Mouse (Mus musculus): ENCODE measurements at regions not wholly inside any gene's neighbourhood (a gene's known extent, or its start where the extent isn't known, plus 50 kb on each side); places are given as distances from the start of the nearest gene placed in this dataset.

GRCm38 (mm10) chr8:8258231-8258638, 402.8 kb downstream of the Efnb2 start:
- DNase-seq: no peak

- DNase-seq: no peak
Measured at GRCm38 (mm10) chr8:8256327-8256726, 404.7 kb downstream of the Efnb2 start.

GRCm38 (mm10) chr8:8254446-8254845, 406.6 kb downstream of the Efnb2 start:
- DNase-seq: no peak

GRCm38 (mm10) chr8:8244599-8244998, 416.4 kb downstream of the Efnb2 start:
- DNase-seq: no peak

GRCm38 (mm10) chr8:8241755-8242501, 419.1 kb downstream of the Efnb2 start:
- no peak for DNase-seq

GRCm38 (mm10) chr8:8241051-8241688, 419.9 kb downstream of the Efnb2 start:
- DNase-seq: no peak

- DNase-seq: no peak
Measured at GRCm38 (mm10) chr8:8239489-8239888, 421.6 kb downstream of the Efnb2 start.

- no peak for DNase-seq
Measured at GRCm38 (mm10) chr8:8238051-8238450, 423.0 kb downstream of the Efnb2 start.

- no peak for DNase-seq
Measured at GRCm38 (mm10) chr8:8233616-8234015, 427.4 kb downstream of the Efnb2 start.

- DNase-seq: no peak
Measured at GRCm38 (mm10) chr8:8233156-8233555, 427.9 kb downstream of the Efnb2 start.

GRCm38 (mm10) chr8:8231996-8232632, 428.9 kb downstream of the Efnb2 start:
- no peak for DNase-seq

GRCm38 (mm10) chr8:8231308-8231985, 429.6 kb downstream of the Efnb2 start:
- DNase-seq: no peak

- DNase-seq: no peak
Measured at GRCm38 (mm10) chr8:8225994-8226393, 435.0 kb downstream of the Efnb2 start.

- no peak for DNase-seq
Measured at GRCm38 (mm10) chr8:8225175-8225830, 435.7 kb downstream of the Efnb2 start.

GRCm38 (mm10) chr8:8220395-8221031, 440.5 kb downstream of the Efnb2 start:
- DNase-seq: no peak

GRCm38 (mm10) chr8:8219701-8220394, 441.2 kb downstream of the Efnb2 start:
- DNase-seq: no peak

GRCm38 (mm10) chr8:8193036-8193435, 468.0 kb downstream of the Efnb2 start:
- no peak for DNase-seq

- no peak for DNase-seq
Measured at GRCm38 (mm10) chr8:8186046-8186445, 475.0 kb downstream of the Efnb2 start.

GRCm38 (mm10) chr8:8183233-8183622, 477.8 kb downstream of the Efnb2 start:
- no peak for DNase-seq

- no peak for DNase-seq
Measured at GRCm38 (mm10) chr8:8182616-8183232, 478.3 kb downstream of the Efnb2 start.

- no peak for DNase-seq
Measured at GRCm38 (mm10) chr8:8182108-8182507, 478.9 kb downstream of the Efnb2 start.

Data from B cell, adult 2 months (primary cell).